Mouse (Mus musculus) cerebellum, adult 2 months (tissue): Measurements from ENCODE around the gene Fgf12.

Experiments used
- CTCF ChIP-seq: fragments of 200-500 bp; IDR thresholded peaks from 2 replicates; pipeline ENCODE4 v1.5.1; 2011; ENCODE audit warnings: low read depth, mild to moderate bottlenecking, control low read depth, low read length, moderate library complexity, borderline replicate concordance; ENCODE audit not compliant: insufficient read depth
- POLR2A ChIP-seq: fragments of 200-500 bp; IDR thresholded peaks from 2 replicates; pipeline ENCODE4 v1.6.1; 2011; ENCODE audit warnings: low read length, control low read depth, borderline replicate concordance; ENCODE audit not compliant: insufficient read depth

GRCm38 (mm10) chr16:28484920-28485319 is 267.9 kb downstream of the Fgf12 start:
- no peak for TF ChIP-seq POLR2A
- no peak for TF ChIP-seq CTCF
